ENCODE assay signal across 16 mouse cellular contexts in genomic region chr9:99429845-99430244, GRCm38 (mm10). TPM values are rescaled to one million over a fixed set of nuclear protein-coding genes. Genes with fewer than 3 reads are reported as not detected.
"Had no signal": no experiment of that assay in that cellular context is flagged by ENCODE, and none has a peak within 500 bp of the region (broad histone marks: within the 10 kb centered on the region; RNA-seq: fewer than 3 reads in every experiment).

No protein-coding gene starts in this region.

- H3K4me3 ChIP-seq: intestine, embryonic 15.5 days; limb, embryonic 10.5 days; liver, embryonic 15.5 days; midbrain, embryonic 13.5 days; stomach, embryonic 15.5 days had no signal

- DNase-seq: kidney, adult 18-20 months; kidney, postnatal 10 days; kidney, postnatal 4 days; lung, adult 2 months; lung, postnatal 36 days; thymus, postnatal 36 days had no signal

- H3K27ac ChIP-seq: intestine, embryonic 15.5 days; limb, embryonic 10.5 days; liver, embryonic 15.5 days; midbrain, embryonic 13.5 days; stomach, embryonic 15.5 days had no signal

RNA-seq across cellular contexts. Expression of gene Nme9, which starts 21.4 kb away (rescaled TPM):
- total RNA-seq: megakaryocyte progenitor cell, adult 5-6 weeks had no signal
- polyA plus RNA-seq: kidney, embryonic 14.5 days; limb, embryonic 10.5 days; limb, embryonic 14.5 days; liver, embryonic 11.5 days; liver, embryonic 15.5 days; neural tube, embryonic 14.5 days had no signal
